Mouse (Mus musculus) hindbrain, embryonic 10.5 days (tissue): ENCODE measurements around the gene Ugt1a9. TPM values are rescaled to one million over a fixed set of nuclear protein-coding genes. Genes with fewer than 3 reads are reported as not detected.
A peak's percentile ranks its signal among the peaks of the same experiment; 100 is the strongest.
"Not testable (repeated sequence)": the region's sequence is repeated elsewhere in the genome, so short reads cannot be mapped to it uniquely, and the experiment has no call there.

Experiments used
- DNase-seq: peaks from one replicate; pipeline ENCODE4 v3.0.0-alpha.2; 2017; ENCODE audit warnings: low spot score
- H3K27ac ChIP-seq: fragments of 300-500 bp; sonication (generic); 2 replicates; pipeline ENCODE4 v1.5.1; 2016; ENCODE audit warnings: mild to moderate bottlenecking, moderate library complexity
- H3K27me3 ChIP-seq: fragments of 300-500 bp; sonication (generic); 2 replicates; pipeline ENCODE4 v1.6.1; 2016; ENCODE audit warnings: mild to moderate bottlenecking; ENCODE audit not compliant: poor library complexity, insufficient read depth, severe bottlenecking
- H3K36me3 ChIP-seq: fragments of 300-500 bp; sonication (generic); 2 replicates; pipeline ENCODE4 v1.6.1; 2016; ENCODE audit warnings: mild to moderate bottlenecking, moderate library complexity
- H3K4me1 ChIP-seq: fragments of 300-500 bp; sonication (generic); replicated peaks from 2 replicates; pipeline ENCODE4 v1.6.1; 2016; ENCODE audit warnings: mild to moderate bottlenecking
- H3K4me3 ChIP-seq: fragments of 300-500 bp; sonication (generic); 2 replicates; pipeline ENCODE4 v1.5.1; 2016; ENCODE audit warnings: mild to moderate bottlenecking, moderate library complexity
- H3K9me3 ChIP-seq: fragments of 300-500 bp; sonication (generic); 2 replicates; pipeline ENCODE4 v1.6.1; 2016; ENCODE audit warnings: mild to moderate bottlenecking, moderate library complexity
- WGBS: fragments of 180-500 bp; shearing (Covaris S2); methylation state at CpG from one replicate; pipeline ENCODE4 v1.1.7; 2016; 5-methylcytosine and 5-hydroxymethylcytosine counted together
- polyA plus RNA-seq: library from polyadenylated mRNA; unstranded; fragments of >200 nt; fragmentation: Nextera tagmentation; extraction: Ambion mirVana; gene quantifications from 2 replicates; pipeline ENCODE4 v1.2.1, GENCODE M21; 2016

Gene Ugt1a9
- polyA plus RNA-seq, 1 experiment from 2014 or later: not detected

GRCm38 (mm10) chr1:88121521-88121920 is 50.9 kb downstream of the Ugt1a9 start:
- not testable (repeated sequence) for H3K9me3 ChIP-seq, H3K36me3 ChIP-seq, DNase-seq, H3K27me3 ChIP-seq, H3K4me1 ChIP-seq, H3K27ac ChIP-seq, H3K4me3 ChIP-seq
- no CpG with 5 or more reads among the region's 1 CpGs for WGBS

- WGBS: 80% methylated on average over 4 of the region's 4 CpGs
These were observed 55.3 kb downstream of the Ugt1a9 start for GRCm38 (mm10) chr1:88125827-88126360.

DNA sequence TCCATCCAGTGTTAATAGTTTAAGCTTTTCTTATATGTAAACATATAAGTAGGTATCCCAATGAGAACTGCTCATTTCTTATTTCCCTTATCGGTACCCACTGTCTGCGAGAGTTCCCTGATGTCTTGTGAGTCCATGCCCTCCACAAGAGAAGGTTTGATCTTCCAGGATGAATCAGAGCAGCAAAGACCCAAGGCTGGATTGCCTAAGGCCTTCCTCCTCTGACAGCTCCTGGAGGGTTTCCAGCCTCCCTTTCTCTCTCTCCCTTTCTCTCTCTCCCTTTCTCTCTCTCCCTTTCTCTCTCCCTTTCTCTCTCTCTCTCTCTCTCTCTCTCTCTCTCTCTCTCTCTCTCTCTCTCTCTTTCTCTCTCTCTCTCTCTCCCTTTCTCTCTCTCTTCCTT is 58.5 kb downstream of the Ugt1a9 start:
- H3K9me3 ChIP-seq, H3K36me3 ChIP-seq, H3K4me3 ChIP-seq, DNase-seq, H3K27ac ChIP-seq, H3K4me1 ChIP-seq, H3K27me3 ChIP-seq: not testable (repeated sequence)
- 90% methylated on average over 2 of the region's 2 CpGs for whole genome bisulfite sequencing

More at GRCm38 (mm10) chr1:88125827-88126360, 55.3 kb downstream of the Ugt1a9 start:
- H3K4me1 ChIP-seq, H3K27ac ChIP-seq, H3K36me3 ChIP-seq, H3K9me3 ChIP-seq, H3K27me3 ChIP-seq, H3K4me3 ChIP-seq, DNase-seq: not testable (repeated sequence)

DNA sequence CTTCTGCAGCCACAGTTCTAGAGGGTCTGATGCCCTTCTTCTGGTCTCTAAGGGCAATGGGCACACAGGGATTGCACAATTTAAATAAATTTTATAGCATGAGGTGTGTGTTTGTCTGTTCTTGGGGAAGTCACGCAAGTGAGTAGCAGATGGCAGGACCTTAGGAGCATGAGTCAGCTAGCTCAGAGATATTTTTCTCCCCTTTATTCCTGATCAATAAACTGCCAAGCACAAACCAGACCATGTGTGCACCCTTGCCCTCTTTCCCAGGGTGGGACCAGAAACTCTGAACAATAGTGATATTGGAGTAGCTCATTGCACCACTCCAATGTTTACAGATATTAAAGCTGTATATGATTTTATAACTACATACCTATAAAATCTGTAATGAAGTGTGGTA is 59.6 kb downstream of the Ugt1a9 start:
- H3K4me3 ChIP-seq, H3K36me3 ChIP-seq, H3K9me3 ChIP-seq, H3K4me1 ChIP-seq, H3K27me3 ChIP-seq, DNase-seq, H3K27ac ChIP-seq: not testable (repeated sequence)
- WGBS: 94% methylated on average over 1 of the region's 1 CpGs

DNA sequence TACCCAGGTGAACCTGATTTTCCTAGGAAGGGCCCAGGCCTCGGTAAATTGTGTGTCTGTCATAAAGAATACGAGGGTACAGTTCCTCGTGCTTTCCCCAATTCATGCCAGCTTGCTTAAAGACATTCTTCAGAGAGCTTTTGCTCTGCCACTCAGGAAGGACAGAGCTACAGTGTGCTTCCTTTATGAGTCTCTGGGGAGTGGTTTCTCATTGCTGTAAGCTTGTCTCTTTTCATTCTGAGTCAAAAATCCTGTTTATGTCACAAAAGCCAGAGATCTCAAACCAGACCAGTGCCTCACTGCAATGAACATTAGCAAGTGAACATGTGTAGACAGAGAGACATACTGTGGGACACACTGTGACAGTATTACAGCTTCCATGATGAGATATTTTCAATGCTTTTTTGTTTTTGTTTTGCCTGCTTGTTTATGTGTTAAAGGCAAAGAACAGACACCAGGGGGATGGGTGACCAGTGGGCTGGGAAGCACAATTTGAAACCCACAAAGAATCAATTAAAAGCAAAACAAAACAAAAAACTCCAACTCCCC is 63.4 kb downstream of the Ugt1a9 start:
- Histone ChIP-seq H3K4me1 (peaks cover 9% of the 10 kb centered on the region), H3K9me3 (no peaks in the 10 kb centered on the region), H3K36me3 (no peaks in the 10 kb centered on the region), H3K4me3 (no peak overlapping the region), H3K27ac (peak overlapping the region; percentile 16; the same call in 1 of the 2 replicates), H3K27me3 (no peaks in the 10 kb centered on the region)
- DNase-seq: no peak
- WGBS: 72% methylated on average over 3 of the region's 3 CpGs

- DNase-seq: peak; percentile 2
- H3K4me1 ChIP-seq, H3K27me3 ChIP-seq, H3K9me3 ChIP-seq, H3K4me3 ChIP-seq, H3K36me3 ChIP-seq: not testable (repeated sequence)
- H3K27ac ChIP-seq: peak within 1 kb of the TSS; percentile 16; the same call in 1 of the 2 replicates
- WGBS: 51% methylated on average over 5 of the region's 5 CpGs
These were observed 63.9 kb downstream of the Ugt1a9 start, which contains the start of gene Ugt1a6a for GRCm38 (mm10) chr1:88134457-88135011. TSS of gene Ugt1a6a (plus strand) at chr1:88134809.

GRCm38 (mm10) chr1:88135229-88135904 is 64.8 kb downstream of the Ugt1a9 start:
- not testable (repeated sequence) for H3K4me1 ChIP-seq, H3K27me3 ChIP-seq, H3K36me3 ChIP-seq, DNase-seq, H3K27ac ChIP-seq, H3K9me3 ChIP-seq, H3K4me3 ChIP-seq
- 91% methylated on average over 6 of the region's 6 CpGs for WGBS

GRCm38 (mm10) chr1:88136646-88137045 is 66.0 kb downstream of the Ugt1a9 start:
- peaks cover 9% of the 10 kb centered on the region for H3K4me1 ChIP-seq
- no peaks in the 10 kb centered on the region for H3K27me3 ChIP-seq
- no peak overlapping the region for H3K27ac ChIP-seq
- no peaks in the 10 kb centered on the region for H3K9me3 ChIP-seq
- DNase-seq: no peak
- no peak overlapping the region for H3K4me3 ChIP-seq
- 72% methylated on average over 2 of the region's 2 CpGs for WGBS
- no peaks in the 10 kb centered on the region for H3K36me3 ChIP-seq

DNA sequence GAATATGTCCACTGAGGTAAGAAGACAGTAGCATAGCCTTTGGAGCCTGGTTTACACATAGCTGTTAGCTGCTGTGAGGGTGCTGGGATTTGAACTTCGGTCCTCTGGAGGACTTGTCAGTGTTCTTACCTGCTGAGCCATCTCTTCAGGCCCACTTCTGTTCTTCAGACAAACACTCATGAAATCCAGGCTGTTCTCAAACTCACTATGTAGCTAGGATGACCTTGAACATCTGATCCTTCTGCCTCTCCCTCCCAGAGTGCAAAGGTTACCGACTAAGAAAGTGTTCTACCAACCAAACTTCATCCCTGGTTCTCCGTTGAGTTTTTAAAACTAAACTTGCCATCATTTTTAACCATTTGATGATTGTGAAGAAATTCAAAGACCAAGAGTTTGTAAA is 66.7 kb downstream of the Ugt1a9 start:
- H3K4me1 ChIP-seq: peaks cover 9% of the 10 kb centered on the region
- no peaks in the 10 kb centered on the region for H3K36me3 ChIP-seq
- H3K27ac ChIP-seq: no peak overlapping the region
- H3K4me3 ChIP-seq: no peak overlapping the region
- H3K27me3 ChIP-seq: no peaks in the 10 kb centered on the region
- no peaks in the 10 kb centered on the region for H3K9me3 ChIP-seq
- DNase-seq: no peak
- 91% methylated on average over 3 of the region's 3 CpGs for WGBS

GRCm38 (mm10) chr1:88138145-88138544 is 67.5 kb downstream of the Ugt1a9 start:
- Histone ChIP-seq H3K4me1 (peaks cover 9% of the 10 kb centered on the region), H3K27ac (no peak overlapping the region), H3K36me3 (no peaks in the 10 kb centered on the region), H3K27me3 (no peaks in the 10 kb centered on the region), H3K9me3 (no peaks in the 10 kb centered on the region), H3K4me3 (no peak overlapping the region)
- WGBS: 89% methylated on average over 1 of the region's 1 CpGs
- no peak for DNase-seq

DNA sequence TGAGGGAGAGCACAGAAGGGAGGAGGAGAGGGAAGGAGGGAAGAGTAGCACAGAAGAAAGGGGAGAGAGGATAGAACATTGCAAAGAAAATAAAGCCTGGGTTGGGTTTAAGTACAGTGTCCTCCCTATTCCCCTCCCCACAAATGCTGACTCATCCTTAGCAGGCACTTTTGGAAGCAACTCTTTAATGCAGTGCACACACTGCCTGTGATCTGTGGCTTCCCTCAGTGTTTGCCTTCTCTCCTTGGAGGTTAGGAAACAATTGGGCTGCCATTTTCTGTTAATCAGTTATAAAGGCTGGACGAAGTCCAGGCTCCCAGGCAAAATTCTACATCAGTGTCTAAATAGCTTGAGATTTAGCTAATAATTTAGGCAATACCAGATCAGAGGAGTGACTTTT is 69.9 kb downstream of the Ugt1a9 start:
- not testable (repeated sequence) for H3K4me1 ChIP-seq, H3K27ac ChIP-seq, H3K4me3 ChIP-seq, H3K36me3 ChIP-seq, DNase-seq, H3K9me3 ChIP-seq, H3K27me3 ChIP-seq
- WGBS: 70% methylated on average over 1 of the region's 1 CpGs

- not testable (repeated sequence) for H3K27me3 ChIP-seq, H3K27ac ChIP-seq, H3K4me1 ChIP-seq, H3K36me3 ChIP-seq, H3K4me3 ChIP-seq, H3K9me3 ChIP-seq
- 4% methylated on average over 5 of the region's 5 CpGs for WGBS
- peak; percentile 21 for DNase-seq
These were observed 73.5 kb downstream of the Ugt1a9 start for GRCm38 (mm10) chr1:88143966-88144675.

DNA sequence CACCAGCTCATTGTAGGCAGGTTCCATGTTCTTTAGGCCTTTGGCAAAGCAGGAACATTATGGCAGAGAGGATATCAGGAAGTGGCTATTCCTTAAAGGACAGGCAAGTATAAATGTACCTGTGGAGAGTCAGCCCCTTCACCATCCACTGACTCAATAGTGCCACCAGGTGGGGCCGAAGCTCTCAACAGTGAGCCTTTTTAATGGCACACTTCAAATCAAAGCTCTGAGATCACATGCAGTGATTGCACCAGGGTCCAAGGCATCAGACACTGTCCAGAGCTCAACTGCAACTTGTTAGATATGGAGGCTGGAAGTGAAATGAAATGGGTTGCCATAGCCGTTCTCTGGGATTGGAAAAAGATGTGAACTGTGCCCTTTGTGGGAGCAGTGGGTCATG is 74.7 kb downstream of the Ugt1a9 start:
- H3K9me3 ChIP-seq, H3K27ac ChIP-seq, H3K27me3 ChIP-seq, H3K4me1 ChIP-seq, H3K36me3 ChIP-seq, DNase-seq, H3K4me3 ChIP-seq: not testable (repeated sequence)
- 70% methylated on average over 2 of the region's 2 CpGs for WGBS
